ENCODE assay signal across 8 mouse cellular contexts in the genomic region with DNA sequence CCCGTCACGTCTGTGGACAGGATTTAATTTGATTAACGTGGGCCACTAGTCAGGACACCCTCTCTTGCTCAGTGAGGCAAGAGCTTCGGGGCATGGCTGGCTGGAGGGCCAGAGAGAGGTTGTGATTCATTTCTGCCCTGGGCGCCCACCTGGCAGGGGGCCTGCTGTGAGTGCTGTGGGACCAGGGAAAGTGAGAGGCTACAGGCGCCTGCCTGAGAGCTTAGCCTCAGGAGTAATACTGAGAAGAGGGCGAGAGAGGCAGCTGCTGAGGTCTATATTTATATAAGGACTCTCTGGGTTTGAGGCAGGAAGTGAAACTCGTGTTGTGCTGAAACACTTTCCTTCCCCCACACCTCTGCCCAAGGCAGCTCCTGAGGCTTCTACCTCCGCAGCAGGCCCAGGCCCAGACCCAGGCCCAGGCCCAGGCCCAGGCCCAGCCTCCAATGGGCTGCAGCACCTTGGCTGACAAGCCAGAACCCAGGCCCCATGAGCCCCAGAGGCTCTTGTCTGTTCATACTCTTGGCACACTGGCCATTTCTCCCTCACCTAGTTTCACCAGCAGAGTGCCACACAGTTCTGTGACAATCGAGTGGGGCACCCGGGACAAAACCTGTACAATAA.
DNase-seq lines count a peak whose midpoint lies in the region; ATAC-seq and TF ChIP-seq lines count a peak whose summit lies in the region.

No protein-coding gene starts in this region.

- no peaks in the 10 kb centered on the region for H3K9me3 ChIP-seq in limb, embryonic 12.5 days
- H3K9me3 ChIP-seq in forebrain, embryonic 14.5 days (replicated peaks; ENCODE audit: control insufficient read depth, low read length) = no peaks in the 10 kb centered on the region

- TF ChIP-seq CTCF in kidney, adult 2 months (conservative IDR thresholded peaks at IDR 0.05; ENCODE audit: insufficient read depth, insufficient read length, low read depth, low read length) = no peak

- no peak overlapping the region for H3K4me2 ChIP-seq in limb, embryonic 12.5 days
- H3K4me2 ChIP-seq in forebrain, embryonic 14.5 days (ENCODE audit: low read length) = no peak overlapping the region

- no peak overlapping the region for H3K4me3 ChIP-seq in kidney, adult 2 months (ENCODE audit: insufficient read depth, low read depth, low read length)
- no peak overlapping the region for H3K4me3 ChIP-seq in limb, embryonic 12.5 days (replicated peaks)
- H3K4me3 ChIP-seq in forebrain, embryonic 14.5 days (ENCODE audit: low read depth, low read length) = no peak overlapping the region

- peak; percentile 8 for DNase-seq in kidney, adult 2 months
- no peak for DNase-seq in kidney, adult 8-10 months
- peak; percentile 81 for DNase-seq in adipocyte (ENCODE audit: low spot score)
- DNase-seq in spleen, postnatal 10 days (ENCODE audit: low spot score in 2 of 2) = peak; percentile 29 to 46
- no peak for DNase-seq in layer of hippocampus, adult 18-20 months (ENCODE audit: low spot score in 2 of 2)
- DNase-seq in forebrain, embryonic 14.5 days (ENCODE audit: low spot score) = no peak
- no peak for DNase-seq in ovary, postnatal 36 days (ENCODE audit: low spot score)

- H3K27ac ChIP-seq in kidney, adult 2 months (ENCODE audit: insufficient read depth, low read depth, low read length) = no peak overlapping the region
- H3K27ac ChIP-seq in limb, embryonic 12.5 days = peak overlapping the region; percentile 84
- H3K27ac ChIP-seq in forebrain, embryonic 14.5 days (ENCODE audit: low read depth, low read length) = no peak overlapping the region

- no peaks in the 10 kb centered on the region for H3K36me3 ChIP-seq in kidney, adult 2 months (ENCODE audit: control insufficient read depth, insufficient read depth, low read length)
- no peaks in the 10 kb centered on the region for H3K36me3 ChIP-seq in limb, embryonic 12.5 days
- no peaks in the 10 kb centered on the region for H3K36me3 ChIP-seq in forebrain, embryonic 14.5 days (ENCODE audit: control insufficient read depth, insufficient read depth, low read length)

- no peaks in the 10 kb centered on the region for H3K27me3 ChIP-seq in kidney, adult 2 months (replicated peaks; ENCODE audit: control insufficient read depth, insufficient read depth, low read length)
- no peaks in the 10 kb centered on the region for H3K27me3 ChIP-seq in limb, embryonic 12.5 days
- H3K27me3 ChIP-seq in forebrain, embryonic 14.5 days (replicated peaks; ENCODE audit: control insufficient read depth, insufficient read depth, low read length) = no peaks in the 10 kb centered on the region

- no peak for TF ChIP-seq POLR2A in kidney, adult 2 months (IDR thresholded peaks at IDR 0.05; ENCODE audit: low read depth, low read length)

- WGBS in kidney, adult 2 months = 62% methylated on average over 11 of the region's 11 CpGs
- WGBS in limb, embryonic 12.5 days = 50% methylated on average over 11 of the region's 11 CpGs
- 66% methylated on average over 11 of the region's 11 CpGs for WGBS in forebrain, embryonic 14.5 days

- no peak overlapping the region; the same call in 1 of the 2 replicates for H3K9ac ChIP-seq in limb, embryonic 12.5 days (replicated peaks)
- no peak overlapping the region for H3K9ac ChIP-seq in forebrain, embryonic 14.5 days (ENCODE audit: low read length)

- ATAC-seq in limb, embryonic 12.5 days (ENCODE audit: insufficient number of reproducible peaks, insufficient read depth, low FRiP score, low TSS enrichment, low read depth) = no peak
- ATAC-seq in forebrain, embryonic 14.5 days = no peak

- 0 out of 2 replicates have a peak, but pooled peaks cover 2% of the 10 kb centered on the region for H3K4me1 ChIP-seq in kidney, adult 2 months (ENCODE audit: control insufficient read depth, insufficient read depth, low read length)
- H3K4me1 ChIP-seq in limb, embryonic 12.5 days (replicated peaks) = peaks cover 10% of the 10 kb centered on the region
- no peaks in the 10 kb centered on the region for H3K4me1 ChIP-seq in forebrain, embryonic 14.5 days (ENCODE audit: control insufficient read depth, insufficient read depth, low read length)

Comparison
In these comparisons a context has a peak if more than half of its experiments do, and no peak if none do; other contexts are left out.
1. DNase-seq: peak in kidney, adult 2 months (single experiment), adipocyte (single experiment) and spleen, postnatal 10 days (2 of 2); none in kidney, adult 8-10 months (0 of 2), layer of hippocampus, adult 18-20 months (0 of 2), forebrain, embryonic 14.5 days (single experiment) and ovary, postnatal 36 days (single experiment).